Mouse (Mus musculus): ENCODE results near the gene Esp15.
"Not testable (repeated sequence)": the region's sequence is repeated elsewhere in the genome, so short reads cannot be mapped to it uniquely, and the experiment has no call there.

The Esp15 gene

DNA sequence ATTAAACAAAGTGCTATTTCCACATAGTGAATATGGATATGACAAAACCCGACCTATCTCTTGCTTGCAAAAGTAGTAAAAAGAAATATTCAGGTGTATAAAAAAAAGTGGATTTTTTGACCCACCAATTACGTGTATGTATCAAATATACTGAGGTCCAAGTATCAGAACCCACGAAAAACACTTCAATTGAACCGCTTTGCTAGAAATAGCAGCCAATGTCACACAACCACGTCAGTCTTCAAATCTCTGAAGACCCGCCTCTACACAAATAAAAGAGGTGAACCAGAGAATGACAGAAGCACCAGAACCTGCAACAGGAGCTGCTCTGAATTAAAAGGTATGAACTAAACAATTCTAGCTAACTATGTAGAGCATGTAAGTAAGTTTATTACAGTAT is at the start of gene Esp15:
Gene Esp15, plus strand, starts transcription at position 301 of the 400 bp plus-strand sequence.
- DNase-seq (ENCODE audit: low spot score): not testable (repeated sequence)

DNA sequence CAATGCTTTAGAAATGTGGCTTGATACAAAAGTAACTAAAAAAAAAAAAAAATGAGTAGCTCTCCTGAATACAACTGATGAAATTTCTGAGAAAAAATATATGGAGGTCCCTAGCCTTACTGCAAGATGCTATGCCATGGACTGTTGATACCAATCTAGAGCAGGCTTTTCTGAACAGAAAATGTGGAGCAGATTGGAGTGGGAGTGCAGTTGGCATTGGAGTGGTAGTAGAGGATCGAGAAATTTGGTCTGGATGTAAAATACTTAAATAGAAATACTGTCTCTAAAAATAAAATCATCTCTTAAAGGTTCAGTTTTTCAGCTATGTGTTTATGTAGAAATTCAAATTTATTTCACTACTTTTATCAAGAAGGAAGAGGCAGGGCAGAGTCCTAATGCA is 49.2 kb upstream of the Esp15 start:
- no peak for DNase-seq (ENCODE audit: low spot score)
